Mouse (Mus musculus): ENCODE data around the gene Bcl2l13. TPM values are rescaled to one million over a fixed set of nuclear protein-coding genes. Genes with fewer than 3 reads are reported as not detected.
"Not testable (repeated sequence)": the region's sequence is repeated elsewhere in the genome, so short reads cannot be mapped to it uniquely, and the experiment has no call there.

Bcl2l13 gene
- polyA plus RNA-seq, 1 experiment from 2014 or later, result 25.1 TPM

- no peak for ATAC-seq (replicated peaks)
- Histone ChIP-seq H3K9me3 (no peaks in the 10 kb centered on the region), H3K4me1 (peaks cover 11% of the 10 kb centered on the region; the same call in 1 of the 2 replicates), H3K4me3 (no peak overlapping the region), H3K27me3 (replicated peaks) (no peaks in the 10 kb centered on the region), H3K4me2 (no peak overlapping the region), H3K9ac (no peak overlapping the region), H3K36me3 (replicated peaks) (no peaks in the 10 kb centered on the region), H3K27ac (no peak overlapping the region)
- WGBS, result 68% methylated on average over 3 of the region's 3 CpGs
Observed at GRCm38 (mm10) chr6:120917975-120918374, 82.0 kb downstream of the Bcl2l13 start.

- H3K27ac ChIP-seq; H3K9me3 ChIP-seq; H3K4me2 ChIP-seq; H3K27me3 ChIP-seq (replicated peaks); H3K36me3 ChIP-seq (replicated peaks); ATAC-seq (replicated peaks); H3K4me3 ChIP-seq; H3K4me1 ChIP-seq; H3K9ac ChIP-seq: not testable (repeated sequence)
- WGBS, result 76% methylated on average over 2 of the region's 2 CpGs
Observed at GRCm38 (mm10) chr6:120924791-120925321, 88.8 kb downstream of the Bcl2l13 start.

GRCm38 (mm10) chr6:120926880-120927279 is 90.9 kb downstream of the Bcl2l13 start:
- Histone ChIP-seq H3K27me3 (replicated peaks) (no peaks in the 10 kb centered on the region), H3K4me3 (no peak overlapping the region), H3K4me2 (no peak overlapping the region), H3K4me1 (no peaks in the 10 kb centered on the region), H3K9ac (no peak overlapping the region), H3K9me3 (no peaks in the 10 kb centered on the region), H3K27ac (no peak overlapping the region), H3K36me3 (replicated peaks) (peaks cover 11% of the 10 kb centered on the region; the same call in 1 of the 2 replicates)
- WGBS, result 60% methylated on average over 2 of the region's 2 CpGs
- no peak for ATAC-seq (replicated peaks)

- Histone ChIP-seq H3K4me3 (no peak overlapping the region), H3K36me3 (replicated peaks) (peaks cover 13% of the 10 kb centered on the region; the same call in 1 of the 2 replicates), H3K9me3 (no peaks in the 10 kb centered on the region), H3K4me2 (no peak overlapping the region), H3K4me1 (no peaks in the 10 kb centered on the region), H3K27me3 (replicated peaks) (no peaks in the 10 kb centered on the region), H3K27ac (no peak overlapping the region), H3K9ac (no peak overlapping the region)
- 83% methylated on average over 3 of the region's 3 CpGs for WGBS
- ATAC-seq (replicated peaks), result no peak
Observed at GRCm38 (mm10) chr6:120927765-120928164, 91.8 kb downstream of the Bcl2l13 start.

- Histone ChIP-seq H3K4me3 (no peak overlapping the region), H3K4me2 (no peak overlapping the region), H3K9ac (no peak overlapping the region), H3K27me3 (replicated peaks) (no peaks in the 10 kb centered on the region), H3K36me3 (replicated peaks) (peaks cover 21% of the 10 kb centered on the region; the same call in 1 of the 2 replicates), H3K27ac (no peak overlapping the region), H3K4me1 (no peaks in the 10 kb centered on the region), H3K9me3 (no peaks in the 10 kb centered on the region)
- ATAC-seq (replicated peaks), result no peak
- WGBS, result 83% methylated on average over 1 of the region's 1 CpGs
Observed at GRCm38 (mm10) chr6:120929421-120929820, 93.4 kb downstream of the Bcl2l13 start.

- H3K27me3 ChIP-seq (replicated peaks), result no peaks in the 10 kb centered on the region
- peaks cover 21% of the 10 kb centered on the region; the same call in 1 of the 2 replicates for H3K36me3 ChIP-seq (replicated peaks)
- H3K9ac ChIP-seq, result no peak overlapping the region
- no peaks in the 10 kb centered on the region for H3K4me1 ChIP-seq
- ATAC-seq (replicated peaks), result no peak
- 89% methylated on average over 6 of the region's 6 CpGs for WGBS
- no peak overlapping the region for H3K27ac ChIP-seq
- no peak overlapping the region for H3K4me2 ChIP-seq
- H3K9me3 ChIP-seq, result no peaks in the 10 kb centered on the region
- H3K4me3 ChIP-seq, result no peak overlapping the region
Observed at GRCm38 (mm10) chr6:120930450-120931306, 94.7 kb downstream of the Bcl2l13 start.

- Histone ChIP-seq H3K4me1 (no peaks in the 10 kb centered on the region), H3K27me3 (replicated peaks) (no peaks in the 10 kb centered on the region), H3K27ac (no peak overlapping the region), H3K4me2 (no peak overlapping the region), H3K4me3 (no peak overlapping the region), H3K9ac (no peak overlapping the region), H3K36me3 (replicated peaks) (peaks cover 21% of the 10 kb centered on the region; the same call in 1 of the 2 replicates), H3K9me3 (no peaks in the 10 kb centered on the region)
- WGBS, result 94% methylated on average over 12 of the region's 12 CpGs
- ATAC-seq (replicated peaks), result no peak
Observed at GRCm38 (mm10) chr6:120932597-120932996, 96.6 kb downstream of the Bcl2l13 start.

GRCm38 (mm10) chr6:120933670-120934069 is 97.7 kb downstream of the Bcl2l13 start:
- WGBS, result 93% methylated on average over 7 of the region's 7 CpGs
- Histone ChIP-seq H3K4me1 (no peaks in the 10 kb centered on the region), H3K9ac (no peak overlapping the region), H3K9me3 (no peaks in the 10 kb centered on the region), H3K36me3 (replicated peaks) (peaks cover 21% of the 10 kb centered on the region; the same call in 1 of the 2 replicates), H3K27ac (no peak overlapping the region), H3K27me3 (replicated peaks) (no peaks in the 10 kb centered on the region), H3K4me3 (no peak overlapping the region), H3K4me2 (no peak overlapping the region)
- ATAC-seq (replicated peaks), result no peak

GRCm38 (mm10) chr6:120934176-120934575 is 98.2 kb downstream of the Bcl2l13 start:
- peaks cover 18% of the 10 kb centered on the region; the same call in 1 of the 2 replicates for H3K36me3 ChIP-seq (replicated peaks)
- 81% methylated on average over 4 of the region's 4 CpGs for WGBS
- no peak overlapping the region for H3K9ac ChIP-seq

GRCm38 (mm10) chr6:120937104-120937617 is 101.1 kb downstream of the Bcl2l13 start:
- Histone ChIP-seq H3K9ac (no peak overlapping the region), H3K36me3 (replicated peaks) (peaks cover 12% of the 10 kb centered on the region; the same call in 1 of the 2 replicates), H3K4me2 (no peak overlapping the region), H3K27me3 (replicated peaks) (no peaks in the 10 kb centered on the region), H3K9me3 (no peaks in the 10 kb centered on the region), H3K27ac (no peak overlapping the region), H3K4me1 (no peaks in the 10 kb centered on the region), H3K4me3 (no peak overlapping the region)
- 85% methylated on average over 16 of the region's 16 CpGs for WGBS
- ATAC-seq (replicated peaks), result no peak

More at GRCm38 (mm10) chr6:120934176-120934575, 98.2 kb downstream of the Bcl2l13 start:
- H3K4me2 ChIP-seq, result no peak overlapping the region
- no peak overlapping the region for H3K27ac ChIP-seq
- no peak for ATAC-seq (replicated peaks)
- H3K9me3 ChIP-seq, result no peaks in the 10 kb centered on the region
- H3K4me1 ChIP-seq, result no peaks in the 10 kb centered on the region
- no peaks in the 10 kb centered on the region for H3K27me3 ChIP-seq (replicated peaks)
- no peak overlapping the region for H3K4me3 ChIP-seq

- 57% methylated on average over 11 of the region's 11 CpGs for WGBS
- Histone ChIP-seq H3K27me3 (replicated peaks) (no peaks in the 10 kb centered on the region), H3K4me3 (no peak overlapping the region), H3K27ac (no peak overlapping the region), H3K9me3 (no peaks in the 10 kb centered on the region), H3K4me1 (no peaks in the 10 kb centered on the region), H3K9ac (no peak overlapping the region), H3K36me3 (replicated peaks) (peaks cover 12% of the 10 kb centered on the region; the same call in 1 of the 2 replicates), H3K4me2 (no peak overlapping the region)
- no peak for ATAC-seq (replicated peaks)
Observed at GRCm38 (mm10) chr6:120937999-120938608, 102.1 kb downstream of the Bcl2l13 start.

- Histone ChIP-seq H3K9ac (no peak overlapping the region), H3K36me3 (replicated peaks) (peaks cover 10% of the 10 kb centered on the region; the same call in 1 of the 2 replicates), H3K4me2 (no peak overlapping the region), H3K27me3 (replicated peaks) (no peaks in the 10 kb centered on the region), H3K9me3 (no peaks in the 10 kb centered on the region), H3K4me3 (no peak overlapping the region), H3K4me1 (no peaks in the 10 kb centered on the region), H3K27ac (no peak overlapping the region)
- WGBS, result 94% methylated on average over 12 of the region's 12 CpGs
- no peak for ATAC-seq (replicated peaks)
Observed at GRCm38 (mm10) chr6:120938763-120939450, 102.9 kb downstream of the Bcl2l13 start.

Data from midbrain, embryonic 15.5 days (tissue).